ENCODE assay signal across 22 mouse cellular contexts in genomic region chr7:92589986-92590385, GRCm38 (mm10). TPM values are rescaled to one million over a fixed set of nuclear protein-coding genes. Genes with fewer than 3 reads are reported as not detected.
DNase-seq lines count a peak whose midpoint lies in the region; TF ChIP-seq lines count a peak whose summit lies in the region.
"Had no signal": no experiment of that assay in that cellular context is flagged by ENCODE, and none has a peak within 500 bp of the region (broad histone marks: within the 10 kb centered on the region; RNA-seq: fewer than 3 reads in every experiment).

No protein-coding gene starts in this region.

- no peaks in the 10 kb centered on the region for H3K27me3 ChIP-seq in kidney, adult 2 months (replicated peaks; ENCODE audit: control insufficient read depth, insufficient read depth, low read length)
- H3K27me3 ChIP-seq: embryonic facial prominence, embryonic 12.5 days; embryonic facial prominence, embryonic 15.5 days; heart, embryonic 13.5 days had no signal

- WGBS in kidney, adult 2 months: 82% methylated on average over 7 of the region's 7 CpGs

- peak; percentile 27 for DNase-seq in adrenal gland, postnatal 10 days
- no peak for DNase-seq in adrenal gland, adult 18-20 months (ENCODE audit: low spot score in 2 of 2)
- peak; percentile 74 to 75 for DNase-seq in cerebellum, postnatal 14 days
- DNase-seq in cerebellum, adult 11-12 months: no peak
- peak; percentile 35 for DNase-seq in gastrocnemius, postnatal 14 days
- DNase-seq in gastrocnemius, adult 18-20 months (ENCODE audit: low spot score): no peak
- DNase-seq in kidney, postnatal 14 days: peak; percentile 12
- DNase-seq in kidney, adult 2 months: no peak
- DNase-seq: adrenal gland, postnatal 36 days; cerebellum, adult 8-10 months; forebrain, postnatal 0 days; heart, adult 2 months; heart, postnatal 14 days; heart, postnatal 4 days had no signal

- TF ChIP-seq POLR2A in kidney, adult 2 months (IDR thresholded peaks at IDR 0.05; ENCODE audit: low read depth, low read length): no peak

- no peak for TF ChIP-seq CTCF in kidney, adult 2 months (conservative IDR thresholded peaks at IDR 0.05; ENCODE audit: insufficient read depth, insufficient read length, low read depth, low read length)

- intact Hi-C loops in gastrocnemius, postnatal 14 days (cut with DNase I; ENCODE audit: low total_unique reads): no loop called here

- H3K4me3 ChIP-seq in kidney, adult 2 months (ENCODE audit: insufficient read depth, low read depth, low read length): no peak overlapping the region
- H3K4me3 ChIP-seq: embryonic facial prominence, embryonic 12.5 days; embryonic facial prominence, embryonic 15.5 days; heart, adult 2 months; heart, embryonic 10.5 days; heart, embryonic 13.5 days had no signal

- H3K4me1 ChIP-seq in kidney, adult 2 months (ENCODE audit: control insufficient read depth, insufficient read depth, low read length): no peaks in the 10 kb centered on the region
- H3K4me1 ChIP-seq: embryonic facial prominence, embryonic 12.5 days; embryonic facial prominence, embryonic 15.5 days; heart, embryonic 10.5 days; heart, embryonic 13.5 days had no signal

- no peak overlapping the region for H3K27ac ChIP-seq in kidney, adult 2 months (ENCODE audit: insufficient read depth, low read depth, low read length)
- H3K27ac ChIP-seq: embryonic facial prominence, embryonic 12.5 days; embryonic facial prominence, embryonic 15.5 days; heart, adult 2 months; heart, embryonic 10.5 days; heart, embryonic 13.5 days; hindbrain, embryonic 14.5 days; hindbrain, postnatal 0 days had no signal

- no peaks in the 10 kb centered on the region for H3K36me3 ChIP-seq in kidney, adult 2 months (ENCODE audit: control insufficient read depth, insufficient read depth, low read length)
- H3K36me3 ChIP-seq: embryonic facial prominence, embryonic 12.5 days; embryonic facial prominence, embryonic 15.5 days; heart, embryonic 10.5 days; heart, embryonic 13.5 days had no signal

RNA-seq across cellular contexts. Expression of gene Ccdc90b, which starts 29.0 kb away (rescaled TPM):
- 10 to 100 TPM; 38.6 to 39.0 TPM for total RNA-seq in adrenal gland, postnatal 10 days (2021)
- 10 to 100 TPM; 36.6 to 46.4 TPM for total RNA-seq in adrenal gland, adult 18-20 months (2021)
- total RNA-seq in gastrocnemius, postnatal 14 days (2021): 10 to 100 TPM; 18.3 to 20.2 TPM
- 10 to 100 TPM; 19.7 to 20.2 TPM for total RNA-seq in gastrocnemius, adult 18-20 months (2021)
- polyA plus RNA-seq in kidney, adult 2 months (2012; rRNA removed): 8.3 and 11.8 TPM in 2 replicates

RNA-seq across cellular contexts. Expression of gene Ankrd42, which starts 47.0 kb away (rescaled TPM):
- 1 to 10 TPM; 6.5 to 6.9 TPM for total RNA-seq in adrenal gland, postnatal 10 days (2021)
- 1 to 10 TPM; 6.5 to 8.3 TPM for total RNA-seq in adrenal gland, adult 18-20 months (2021)
- under 1 TPM; 0.53 to 0.71 TPM for total RNA-seq in gastrocnemius, postnatal 14 days (2021)
- under 1 TPM; 0.28 to 0.34 TPM for total RNA-seq in gastrocnemius, adult 18-20 months (2021)
- 2.3 TPM in 2 replicates for polyA plus RNA-seq in kidney, adult 2 months (2012; rRNA removed)
- polyA plus RNA-seq: activated CD4-positive, CD25-positive, alpha-beta regulatory T cell, adult 4 months; inflammation-experienced regulatory T-cells, adult 6 months had no signal

Comparison
In these comparisons a context has a peak if more than half of its experiments do, and no peak if none do; other contexts are left out.
1. DNase-seq: peak in adrenal gland, postnatal 10 days (single experiment), cerebellum, postnatal 14 days (2 of 2), gastrocnemius, postnatal 14 days (single experiment) and kidney, postnatal 14 days (single experiment); none in adrenal gland, adult 18-20 months (0 of 2), cerebellum, adult 11-12 months (single experiment), gastrocnemius, adult 18-20 months (single experiment) and kidney, adult 2 months (single experiment).
2. RNA of gene Ankrd42, which starts 47.0 kb away (total RNA-seq): 6.5 to 8.3 TPM in adrenal gland, adult 18-20 months and 6.5 to 6.9 TPM in adrenal gland, postnatal 10 days; 0.53 to 0.71 TPM in gastrocnemius, postnatal 14 days and 0.28 to 0.34 TPM in gastrocnemius, adult 18-20 months; every median in the first group is over 4 times any median in the second.